Mouse (Mus musculus) thymus, adult 18-20 months (tissue): ENCODE data around the gene Hist1h2an.
A peak's percentile ranks its signal among the peaks of the same experiment; 100 is the strongest.
"Not testable (repeated sequence)": the region's sequence is repeated elsewhere in the genome, so short reads cannot be mapped to it uniquely, and the experiment has no call there.

Experiments
- DNase-seq, 2 experiments: peaks; one replicate each; pipeline ENCODE4 v3.0.0; 2022; ENCODE audit warnings: mixed read lengths in 2 of 2

Gene Hist1h2an

GRCm38 (mm10) chr13:21786899-21787629 lies at the start of gene Hist1h2an, which contains the start of gene Hist1h2bp:
TSS of gene Hist1h2an (minus strand) at chr13:21787218.
TSS of gene Hist1h2bp (plus strand) at chr13:21787461.
- DNase-seq: peak; percentile 71 to 91

GRCm38 (mm10) chr13:21833461-21833860 lies 46.4 kb upstream of the Hist1h2an start, which contains the start of the genes Hist1h2ap and Hist1h2br:
TSS of gene Hist1h2ap (minus strand) at chr13:21833507.
TSS of gene Hist1h2br (plus strand) at chr13:21833743.
- DNase-seq: not testable (repeated sequence)

GRCm38 (mm10) chr13:21831418-21832394 lies 44.7 kb upstream of the Hist1h2an start, which contains the start of gene Hist1h4n:
TSS of gene Hist1h4n (minus strand) at chr13:21832196.
- peak; percentile 30 to 57 for DNase-seq

- no peak for DNase-seq
These were observed 43.3 kb upstream of the Hist1h2an start for GRCm38 (mm10) chr13:21830344-21830743.

GRCm38 (mm10) chr13:21828511-21828910 lies 41.5 kb upstream of the Hist1h2an start:
- no peak for DNase-seq

- DNase-seq: not testable (repeated sequence)
These were observed 33.3 kb upstream of the Hist1h2an start for GRCm38 (mm10) chr13:21820082-21820890.

- DNase-seq: not testable (repeated sequence)
These were observed 25.1 kb upstream of the Hist1h2an start for GRCm38 (mm10) chr13:21812092-21812491.

- DNase-seq: peak; percentile 33 to 62
These were observed 24.5 kb upstream of the Hist1h2an start, which contains the start of gene Hist1h4m for GRCm38 (mm10) chr13:21811539-21811938. TSS of gene Hist1h4m (plus strand) at chr13:21811746.

GRCm38 (mm10) chr13:21811074-21811473 lies 24.1 kb upstream of the Hist1h2an start:
- not testable (repeated sequence) for DNase-seq

GRCm38 (mm10) chr13:21810073-21810472 lies 23.1 kb upstream of the Hist1h2an start, which contains the start of the genes Hist1h2bq and Hist1h2ao:
TSS of gene Hist1h2bq (minus strand) at chr13:21810197.
TSS of gene Hist1h2ao (plus strand) at chr13:21810465.
- DNase-seq: not testable (repeated sequence)

- not testable (repeated sequence) for DNase-seq
These were observed 16.0 kb upstream of the Hist1h2an start for GRCm38 (mm10) chr13:21803058-21803457.

GRCm38 (mm10) chr13:21797163-21797562 lies 10.1 kb upstream of the Hist1h2an start:
- not testable (repeated sequence) for DNase-seq

- DNase-seq: no peak
These were observed 8.6 kb upstream of the Hist1h2an start for GRCm38 (mm10) chr13:21795584-21795983.

GRCm38 (mm10) chr13:21790601-21791283 lies 3.7 kb upstream of the Hist1h2an start:
- DNase-seq: no peak

- DNase-seq: no peak
These were observed 2.9 kb upstream of the Hist1h2an start for GRCm38 (mm10) chr13:21789925-21790324.

- DNase-seq: no peak
These were observed 959 bp upstream of the Hist1h2an start for GRCm38 (mm10) chr13:21787760-21788593.

- no peak for DNase-seq
These were observed 674 bp downstream of the Hist1h2an start for GRCm38 (mm10) chr13:21786189-21786898.

- no peak for DNase-seq
These were observed 2.7 kb downstream of the Hist1h2an start for GRCm38 (mm10) chr13:21784311-21784710.

GRCm38 (mm10) chr13:21783734-21784161 lies 3.3 kb downstream of the Hist1h2an start:
- DNase-seq: peak in 1 of 2 experiments; percentile 32

- DNase-seq: peak; percentile 24 to 61
These were observed 3.8 kb downstream of the Hist1h2an start, which contains the start of gene Hist1h3i for GRCm38 (mm10) chr13:21783255-21783617. TSS of gene Hist1h3i (minus strand) at chr13:21783370.
